Mouse (Mus musculus) layer of hippocampus, adult 9-10 months (tissue): ENCODE data around the gene Hist1h2ad.
"Not testable (repeated sequence)": the region's sequence is repeated elsewhere in the genome, so short reads cannot be mapped to it uniquely, and the experiment has no call there.

Experiments
- DNase-seq: peaks from one replicate; pipeline ENCODE4 v3.0.0; 2022; ENCODE audit warnings: low spot score

The Hist1h2ad gene

DNA sequence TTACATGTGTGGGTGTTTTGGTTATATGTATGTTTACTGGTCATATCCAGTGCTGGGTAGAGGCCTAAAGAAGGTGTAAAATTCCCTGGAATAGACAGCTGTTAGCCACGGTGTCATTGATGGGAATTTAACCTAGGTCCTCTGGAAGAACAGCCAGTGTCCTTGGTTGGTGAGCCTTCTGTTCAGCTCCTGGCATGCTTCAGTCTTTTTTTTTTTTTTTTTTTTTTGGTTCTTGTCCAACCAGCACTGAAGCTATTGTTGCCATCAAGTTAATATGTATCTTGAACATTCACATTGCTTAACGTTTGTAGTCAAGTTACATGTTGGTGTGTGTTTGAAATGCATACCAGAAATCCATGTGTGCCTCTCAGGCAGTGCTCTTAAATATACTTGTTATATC lies 9.7 kb upstream of the Hist1h2ad start:
- no peak for DNase-seq

DNA sequence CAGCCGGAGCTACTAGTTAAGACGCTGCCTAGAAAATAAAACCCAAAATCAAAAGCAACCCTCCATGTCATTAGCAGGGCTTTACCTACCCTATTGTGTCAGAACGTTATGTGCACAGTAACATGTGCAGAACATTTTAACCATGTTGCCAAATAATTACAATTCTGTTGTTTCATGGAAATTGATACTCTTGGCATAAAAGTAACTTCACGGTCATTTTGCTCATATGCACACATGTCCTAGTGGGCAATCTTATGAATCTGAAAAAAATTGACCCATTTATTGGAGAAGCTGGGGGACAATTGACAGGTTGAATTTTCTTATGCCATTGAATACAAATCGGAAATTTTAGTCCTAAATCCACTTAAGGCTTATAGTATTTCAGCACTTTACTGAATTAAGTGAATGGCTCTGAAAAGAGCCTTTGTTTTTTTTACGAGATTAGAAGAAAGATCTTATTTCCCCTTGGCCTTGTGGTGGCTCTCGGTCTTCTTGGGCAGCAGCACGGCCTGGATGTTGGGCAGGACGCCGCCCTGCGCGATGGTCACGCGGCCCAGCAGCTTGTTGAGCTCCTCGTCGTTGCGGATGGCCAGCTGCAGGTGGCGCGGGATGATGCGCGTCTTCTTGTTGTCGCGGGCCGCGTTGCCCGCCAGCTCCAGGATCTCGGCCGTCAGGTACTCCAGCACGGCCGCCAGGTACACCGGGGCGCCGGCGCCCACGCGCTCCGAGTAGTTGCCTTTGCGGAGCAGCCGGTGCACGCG lies 3.7 kb upstream of the Hist1h2ad start:
- not testable (repeated sequence) for DNase-seq

DNA sequence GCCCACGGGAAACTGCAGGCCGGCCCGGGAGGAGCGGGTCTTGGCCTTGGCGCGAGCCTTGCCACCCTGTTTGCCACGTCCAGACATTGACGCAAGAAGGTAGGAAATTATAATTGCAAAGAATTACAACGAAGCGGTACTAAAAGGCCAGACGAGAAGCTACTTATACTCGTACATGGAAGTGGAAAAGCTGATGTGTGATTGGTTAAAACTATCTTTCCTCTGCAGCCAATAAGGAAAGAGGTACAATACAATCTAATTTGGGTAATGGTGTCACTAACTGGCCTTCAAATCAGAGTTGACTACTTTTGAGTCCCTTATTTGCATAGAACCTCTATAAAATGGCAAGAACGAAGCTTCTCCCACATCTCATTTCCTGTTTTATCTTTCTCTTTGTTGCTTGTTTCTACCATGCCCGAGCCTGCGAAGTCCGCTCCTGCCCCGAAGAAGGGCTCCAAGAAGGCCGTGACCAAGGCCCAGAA lies 3.1 kb upstream of the Hist1h2ad start, which contains the start of the genes Hist1h2ae and Hist1h2bg:
TSS of gene Hist1h2ae (minus strand) at position 199 of the 482 bp plus-strand sequence.
TSS of gene Hist1h2bg (plus strand) at position 375 of the 482 bp plus-strand sequence.
- peak; percentile 88 for DNase-seq

DNA sequence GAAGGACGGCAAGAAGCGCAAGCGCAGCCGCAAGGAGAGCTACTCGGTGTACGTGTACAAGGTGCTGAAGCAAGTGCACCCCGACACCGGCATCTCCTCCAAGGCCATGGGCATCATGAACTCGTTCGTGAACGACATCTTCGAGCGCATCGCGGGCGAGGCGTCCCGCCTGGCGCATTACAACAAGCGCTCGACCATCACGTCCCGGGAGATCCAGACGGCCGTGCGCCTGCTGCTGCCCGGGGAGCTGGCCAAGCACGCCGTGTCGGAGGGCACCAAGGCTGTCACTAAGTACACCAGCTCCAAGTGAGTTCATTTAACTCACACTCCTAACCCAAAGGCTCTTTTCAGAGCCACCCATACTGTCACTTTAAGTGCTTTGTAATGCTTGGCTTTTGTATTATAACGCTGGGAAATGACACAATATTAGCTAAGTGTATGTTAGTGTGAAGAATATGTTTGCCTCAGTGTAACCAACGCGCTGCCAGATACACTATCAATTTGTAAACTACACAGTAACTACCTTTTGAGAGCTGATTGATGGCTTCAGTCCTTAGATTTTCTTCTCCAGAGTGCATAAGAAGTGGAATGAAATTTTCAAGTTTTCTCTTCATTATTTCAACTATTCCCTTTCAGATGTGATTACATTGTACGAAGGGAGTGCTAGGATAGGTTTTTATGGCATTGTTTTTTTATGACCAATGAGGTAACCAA lies 2.5 kb upstream of the Hist1h2ad start:
- DNase-seq: not testable (repeated sequence)

DNA sequence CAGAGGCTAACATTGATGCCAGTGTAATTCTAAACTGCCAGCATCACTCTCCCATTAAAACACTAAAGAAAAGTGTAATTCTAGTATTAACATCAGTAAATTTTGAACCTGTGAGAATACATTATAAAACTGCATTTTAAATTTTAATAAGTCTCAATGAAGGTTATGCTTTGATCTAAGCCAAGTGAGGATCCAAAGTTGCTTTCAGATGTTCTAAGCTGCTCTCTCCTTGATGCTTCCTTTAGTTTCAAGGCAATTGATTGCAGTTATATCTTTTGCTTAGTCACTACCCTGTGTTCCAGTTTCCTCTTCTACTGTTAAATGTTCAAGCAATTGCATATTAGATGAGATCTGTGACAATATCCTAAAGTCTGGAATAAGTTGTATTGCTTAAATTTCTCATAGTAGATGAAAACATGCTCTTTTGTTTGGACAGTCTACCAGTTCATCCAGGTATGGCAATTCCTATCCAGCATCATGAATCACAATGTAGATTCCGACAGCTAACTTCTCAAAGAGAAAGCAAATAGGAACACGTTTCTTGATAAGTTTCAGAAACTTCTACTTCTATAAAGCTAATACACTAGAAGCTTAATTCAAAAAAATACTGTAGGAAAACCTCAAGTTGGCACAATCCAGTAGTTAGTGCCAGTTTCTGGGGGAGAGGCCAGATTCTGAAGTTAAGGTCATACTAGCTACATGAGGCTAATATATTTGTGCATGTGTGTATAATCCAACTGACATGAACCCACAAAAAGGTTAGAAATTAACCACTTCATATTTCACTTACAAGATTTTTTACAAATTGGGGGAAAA lies 1.8 kb upstream of the Hist1h2ad start:
- no peak for DNase-seq

DNA sequence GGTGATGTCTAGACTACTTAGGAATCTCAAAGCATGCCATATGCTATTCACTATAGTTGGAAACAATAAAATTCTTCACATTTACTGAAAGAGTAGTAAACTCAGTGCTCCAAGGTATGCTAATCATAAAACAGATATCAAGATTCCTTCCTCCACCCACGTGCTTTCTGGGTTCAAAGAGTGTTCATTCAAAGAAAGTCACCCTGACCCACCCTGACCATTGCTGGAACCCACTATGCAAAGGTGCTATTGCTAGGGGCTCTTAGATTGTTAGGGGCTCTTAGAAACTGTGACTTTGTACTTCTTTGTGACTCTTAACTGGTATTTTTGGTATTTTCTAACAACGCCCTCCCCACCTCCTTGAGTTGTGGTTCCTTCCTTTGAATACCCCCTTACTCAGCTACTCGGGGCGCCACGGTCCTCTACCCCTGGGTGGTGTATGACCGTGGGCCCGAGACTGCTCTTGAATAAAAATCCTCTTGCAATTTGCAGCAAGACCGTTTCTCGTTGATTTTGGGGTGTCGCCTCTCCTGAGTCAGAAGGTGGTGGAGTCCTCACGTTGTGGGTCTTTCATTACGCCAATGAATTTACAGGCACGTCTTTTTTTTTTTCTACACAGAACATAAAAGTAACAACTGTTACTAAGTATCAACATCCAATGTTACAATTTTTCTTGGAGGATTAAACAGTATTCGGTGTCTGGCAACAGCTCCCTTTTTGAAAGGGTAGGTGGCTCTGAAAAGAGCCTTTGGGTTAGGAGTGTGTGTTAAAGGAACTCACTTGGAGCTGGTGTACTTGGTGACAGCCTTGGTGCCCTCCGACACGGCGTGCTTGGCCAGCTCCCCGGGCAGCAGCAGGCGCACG lies 915 bp upstream of the Hist1h2ad start:
- not testable (repeated sequence) for DNase-seq

DNA sequence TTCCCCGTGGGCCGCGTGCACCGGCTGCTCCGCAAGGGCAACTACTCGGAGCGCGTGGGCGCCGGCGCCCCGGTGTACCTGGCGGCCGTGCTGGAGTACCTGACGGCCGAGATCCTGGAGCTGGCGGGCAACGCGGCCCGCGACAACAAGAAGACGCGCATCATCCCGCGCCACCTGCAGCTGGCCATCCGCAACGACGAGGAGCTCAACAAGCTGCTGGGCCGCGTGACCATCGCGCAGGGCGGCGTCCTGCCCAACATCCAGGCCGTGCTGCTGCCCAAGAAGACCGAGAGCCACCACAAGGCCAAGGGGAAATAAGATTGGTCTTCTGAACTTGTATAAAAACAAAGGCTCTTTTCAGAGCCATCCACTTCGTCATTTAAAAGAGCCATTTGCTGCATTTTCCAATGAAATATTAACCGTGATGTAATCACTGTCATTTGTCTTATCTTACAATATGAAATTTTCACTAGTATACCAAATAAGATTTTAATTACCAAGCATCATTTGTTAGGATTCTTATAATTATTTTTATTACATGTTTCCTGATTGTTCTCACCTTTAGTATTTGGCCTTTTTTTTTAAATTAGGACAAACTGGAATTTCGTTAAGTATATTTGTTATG lies 477 bp downstream of the Hist1h2ad start:
- DNase-seq: not testable (repeated sequence)

DNA sequence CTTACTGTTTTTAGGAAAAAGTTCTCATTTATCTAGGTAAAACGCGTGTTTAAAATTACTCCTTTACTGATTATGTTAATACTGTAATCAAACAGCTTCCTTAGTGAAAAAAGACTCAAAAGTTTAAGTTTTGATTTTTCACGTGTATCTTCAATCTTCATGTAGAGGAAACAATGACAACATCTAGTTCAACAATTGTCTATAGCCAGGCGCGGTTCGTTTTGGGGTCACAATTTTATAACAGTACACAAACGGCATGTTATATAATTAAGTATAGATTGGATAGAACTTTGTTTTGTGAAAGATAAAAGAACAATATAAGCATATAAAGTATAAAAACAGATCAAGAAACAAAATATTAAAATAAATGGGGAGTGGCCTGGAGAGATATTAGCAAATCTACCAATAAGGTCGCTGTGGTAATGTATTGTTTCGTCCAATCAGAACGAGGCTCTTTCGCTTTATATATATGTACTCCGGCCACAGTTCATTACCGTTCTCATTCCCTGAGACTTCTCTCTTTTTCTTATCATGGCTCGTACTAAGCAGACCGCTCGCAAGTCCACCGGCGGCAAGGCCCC lies 1.2 kb downstream of the Hist1h2ad start, which contains the start of gene Hist1h3d:
TSS of gene Hist1h3d (plus strand) at position 493 of the 581 bp plus-strand sequence.
- DNase-seq: no peak

DNA sequence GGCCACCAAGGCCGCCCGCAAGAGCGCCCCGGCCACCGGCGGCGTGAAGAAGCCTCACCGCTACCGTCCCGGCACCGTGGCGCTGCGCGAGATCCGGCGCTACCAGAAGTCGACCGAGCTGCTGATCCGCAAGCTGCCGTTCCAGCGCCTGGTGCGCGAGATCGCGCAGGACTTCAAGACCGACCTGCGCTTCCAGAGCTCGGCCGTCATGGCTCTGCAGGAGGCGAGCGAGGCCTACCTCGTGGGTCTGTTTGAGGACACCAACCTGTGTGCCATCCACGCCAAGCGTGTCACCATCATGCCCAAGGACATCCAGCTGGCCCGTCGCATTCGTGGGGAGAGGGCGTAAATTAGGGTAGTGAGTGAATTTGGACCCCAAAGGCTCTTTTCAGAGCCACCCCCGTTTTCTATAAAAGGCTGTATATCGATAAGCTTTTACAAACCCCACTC lies 1.7 kb downstream of the Hist1h2ad start:
- DNase-seq: not testable (repeated sequence)

DNA sequence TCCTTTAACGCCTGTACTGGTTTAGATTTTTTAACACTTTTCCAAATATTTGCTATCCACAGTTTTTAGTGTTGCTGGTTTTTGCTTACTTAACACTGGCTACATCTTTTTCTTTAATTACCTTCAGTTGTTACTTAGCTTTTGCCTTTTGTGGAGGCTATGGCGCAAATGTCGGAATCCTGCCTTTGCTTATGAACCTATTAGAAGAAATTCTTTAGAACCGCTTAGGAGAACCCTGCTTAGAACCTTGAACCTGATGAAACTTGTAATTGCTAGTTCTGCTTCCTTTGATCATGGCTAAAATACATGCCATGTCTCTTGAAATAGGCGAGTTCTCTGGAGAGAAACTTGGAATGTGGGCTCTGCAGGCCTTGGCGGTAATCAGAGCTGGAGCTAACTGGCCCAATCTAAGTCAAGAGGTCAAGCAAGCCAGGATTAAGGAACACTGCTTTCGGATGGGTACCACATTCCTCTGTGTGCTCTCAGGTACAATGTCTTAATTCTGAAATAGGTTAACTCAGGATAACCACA lies 2.2 kb downstream of the Hist1h2ad start:
- DNase-seq: no peak

DNA sequence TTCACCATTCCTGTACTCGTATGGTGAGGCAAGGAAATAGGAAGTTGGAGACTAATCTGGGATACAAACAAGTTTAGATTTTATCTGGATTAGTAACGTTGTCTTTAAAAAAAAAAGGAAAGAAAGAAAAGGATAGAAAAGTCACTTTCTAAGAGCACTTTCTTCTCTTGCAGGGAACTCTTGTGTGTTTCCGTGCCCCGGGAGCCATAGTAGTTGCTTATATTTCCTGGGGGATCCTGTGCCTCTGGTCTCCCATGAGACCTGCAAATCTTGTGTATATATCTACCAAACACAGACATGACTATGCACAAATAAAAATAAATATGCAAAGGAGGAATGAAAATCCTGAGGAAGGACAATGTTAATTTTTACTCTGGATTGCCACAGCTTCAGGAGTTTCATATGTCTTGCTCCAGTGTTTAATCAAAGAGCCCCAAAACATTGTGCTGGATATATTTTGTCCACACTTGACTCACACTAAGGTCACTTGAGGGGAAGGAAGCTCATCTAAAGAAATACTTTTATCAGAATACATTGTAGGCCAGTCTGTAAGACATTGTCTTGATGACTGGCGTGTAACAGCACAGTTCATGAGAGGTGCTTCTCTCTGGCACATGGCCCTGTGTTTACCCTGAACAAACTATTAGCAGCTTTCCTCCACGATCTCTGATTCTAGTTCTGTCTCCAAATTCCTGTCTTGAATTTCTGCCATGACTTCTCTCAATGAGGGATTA lies 2.9 kb downstream of the Hist1h2ad start:
- DNase-seq: no peak

DNA sequence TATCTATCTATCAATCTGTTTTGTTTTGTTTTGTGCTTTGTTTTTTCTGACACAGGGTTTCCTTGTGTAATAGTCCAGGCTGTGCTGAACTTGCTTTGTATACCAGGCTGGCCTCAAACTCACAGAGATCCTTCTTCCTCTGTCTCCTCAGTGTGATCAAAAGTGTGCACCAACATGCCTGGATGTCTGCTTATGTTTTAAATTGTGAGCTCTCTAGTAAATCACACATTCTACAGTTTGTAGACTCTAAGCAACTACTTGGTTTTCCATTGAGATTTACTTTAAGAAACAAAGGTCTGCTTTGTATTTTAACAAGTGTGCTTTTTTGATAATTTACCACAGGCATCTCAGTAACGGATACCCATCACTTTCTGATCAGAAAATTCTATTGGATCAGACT lies 3.7 kb downstream of the Hist1h2ad start:
- DNase-seq: no peak

DNA sequence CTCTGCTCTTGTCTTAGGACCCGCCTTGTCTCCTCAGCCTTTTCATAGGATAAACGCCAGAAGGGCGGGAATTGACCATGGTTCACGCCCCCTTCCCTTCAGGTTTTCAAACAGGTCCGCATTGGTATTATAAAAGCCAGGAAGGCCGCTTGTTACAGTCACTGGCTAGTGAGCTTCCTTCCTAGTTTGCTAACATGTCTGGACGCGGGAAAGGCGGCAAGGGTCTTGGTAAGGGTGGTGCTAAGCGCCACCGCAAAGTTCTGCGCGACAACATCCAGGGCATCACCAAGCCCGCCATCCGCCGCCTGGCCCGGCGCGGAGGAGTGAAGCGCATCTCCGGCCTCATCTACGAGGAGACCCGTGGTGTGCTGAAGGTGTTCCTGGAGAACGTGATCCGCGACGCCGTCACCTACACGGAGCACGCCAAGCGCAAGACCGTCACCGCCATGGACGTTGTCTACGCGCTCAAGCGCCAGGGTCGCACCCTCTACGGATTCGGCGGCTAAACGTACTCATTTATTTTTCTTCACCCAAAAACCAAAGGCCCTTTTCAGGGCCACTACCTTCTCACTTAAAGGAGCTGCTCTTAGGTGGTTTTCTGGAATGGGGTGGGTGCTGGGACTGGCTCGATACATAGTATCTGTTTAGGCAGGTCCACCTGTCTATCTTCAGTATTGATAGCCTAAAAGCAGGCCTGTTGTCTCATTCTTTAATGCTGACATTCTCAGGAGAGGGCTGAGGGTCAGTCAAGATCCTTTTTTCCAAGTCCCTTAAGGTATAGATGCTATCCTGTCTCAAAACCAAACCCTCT lies 7.4 kb downstream of the Hist1h2ad start, which contains the start of gene Hist1h4d:
TSS of gene Hist1h4d (plus strand) at position 191 of the 811 bp plus-strand sequence.
- DNase-seq: peak; percentile 99

DNA sequence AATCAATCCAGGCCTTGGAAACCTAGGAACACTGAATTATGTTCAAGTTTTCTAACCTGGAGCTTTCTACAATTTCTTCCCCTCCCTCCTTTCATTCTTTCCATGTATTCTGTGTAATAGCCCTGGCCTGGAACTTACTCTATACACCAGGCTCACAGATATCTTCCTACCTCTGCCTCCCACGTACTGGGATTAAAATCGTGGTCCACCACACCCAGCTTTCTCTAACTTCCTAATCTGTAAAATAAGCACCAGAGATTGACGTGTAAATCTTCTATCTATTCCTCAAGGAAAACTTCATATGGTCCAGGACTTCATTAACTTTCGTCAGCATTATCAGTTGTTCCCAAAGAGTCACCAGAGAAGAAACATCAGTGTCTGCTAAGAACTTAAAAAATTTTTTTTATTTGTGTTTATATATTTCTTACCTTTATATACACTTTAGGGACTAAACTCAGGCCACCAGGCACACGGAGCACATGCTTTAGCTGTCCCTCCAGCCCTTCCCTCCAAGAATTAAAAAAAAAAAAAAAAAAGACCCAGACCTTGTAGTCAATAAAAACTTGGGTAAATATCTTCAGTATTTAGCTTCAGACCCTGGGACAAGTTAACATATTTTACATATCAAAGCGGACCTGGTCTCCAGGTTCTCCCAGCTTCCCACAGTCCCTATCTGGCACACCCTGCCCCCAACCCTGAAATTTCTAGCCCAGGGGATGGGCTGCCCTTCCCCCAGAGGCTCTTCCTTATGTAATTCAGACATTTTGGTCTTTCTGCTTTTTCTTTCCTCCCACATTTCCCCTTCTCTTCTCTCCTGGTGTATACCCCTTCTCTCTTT lies 8.3 kb downstream of the Hist1h2ad start:
- DNase-seq: no peak

DNA sequence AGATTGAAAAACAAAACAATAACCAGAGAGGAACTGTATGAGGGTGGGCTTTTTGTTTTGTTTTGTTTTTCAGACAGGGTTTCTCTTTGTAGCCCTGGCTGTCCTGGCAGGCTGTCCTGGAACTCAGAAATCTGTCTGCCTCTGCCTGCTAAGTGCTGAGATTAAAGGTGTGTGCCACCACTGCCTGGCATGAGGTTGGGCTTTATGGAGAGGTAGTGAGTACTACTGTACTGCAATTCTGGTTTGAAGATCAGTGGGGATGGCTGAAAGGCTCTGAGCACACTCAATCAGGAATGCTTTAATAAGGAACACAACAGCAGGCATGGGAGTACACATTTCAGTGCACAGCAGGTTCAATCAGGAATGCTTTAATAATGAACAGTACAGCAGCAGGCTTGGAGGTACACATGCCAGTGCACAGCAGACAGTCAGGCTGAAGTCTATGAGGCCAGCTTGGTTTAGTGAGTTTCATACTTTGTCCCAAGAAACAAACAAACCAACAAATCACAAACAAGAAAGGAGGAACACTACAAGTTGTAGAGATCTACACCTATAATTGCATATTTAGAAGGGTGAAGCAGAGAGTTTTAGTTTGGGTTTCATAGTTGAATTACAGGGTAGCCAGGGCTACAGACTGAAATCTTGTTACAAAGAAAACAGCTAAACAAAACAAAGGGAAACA lies 9.3 kb downstream of the Hist1h2ad start:
- DNase-seq: no peak

DNA sequence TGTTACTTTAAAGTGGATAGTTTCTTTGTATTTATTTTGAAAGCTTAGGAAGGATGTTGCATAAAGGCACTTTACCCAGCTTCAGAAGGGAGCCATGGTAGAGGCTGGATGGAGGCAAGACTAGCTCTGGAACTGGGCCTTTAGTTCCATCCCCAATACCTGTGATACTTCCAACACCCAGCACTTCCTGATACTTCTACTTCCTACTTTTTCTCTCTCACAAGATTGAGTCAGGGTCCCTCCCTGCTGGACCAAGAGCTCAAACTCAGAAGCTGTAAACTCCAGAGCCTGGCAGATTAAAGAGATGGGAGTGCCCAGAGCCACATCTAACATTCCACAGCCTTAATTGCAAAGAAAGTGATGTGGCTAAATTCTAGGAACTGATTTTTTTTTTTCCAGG lies 10.2 kb downstream of the Hist1h2ad start:
- no peak for DNase-seq

DNA sequence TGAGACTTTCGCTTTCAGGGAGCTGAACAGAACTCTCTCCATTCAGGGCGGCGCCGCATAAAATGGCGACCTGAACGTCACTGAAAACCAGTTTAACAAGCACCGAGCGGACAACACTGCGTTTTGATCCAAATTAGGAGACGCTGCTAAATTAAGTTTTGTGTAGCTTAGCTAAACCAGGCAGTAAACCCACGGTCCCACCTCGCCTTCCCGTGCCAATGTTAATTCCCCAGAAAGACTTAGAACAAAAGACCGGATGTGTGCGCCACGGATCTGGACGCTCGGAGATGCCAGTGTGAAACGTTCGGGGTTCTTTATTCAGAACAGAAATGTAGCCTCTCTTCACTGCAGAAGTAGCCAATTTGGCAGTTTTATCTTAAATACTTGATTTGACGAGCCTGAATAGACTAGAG lies 10.9 kb downstream of the Hist1h2ad start:
- no peak for DNase-seq
